Mouse (Mus musculus): Measurements from ENCODE around the gene Trip11. TPM values are rescaled to one million over a fixed set of nuclear protein-coding genes. Genes with fewer than 3 reads are reported as not detected.

The Trip11 gene
- polyA plus RNA-seq, 1 experiment from 2014 or later: 16.7 TPM

- Histone ChIP-seq H3K36me3 (ENCODE audit: control insufficient read depth, insufficient read depth, low read length) (no peaks in the 10 kb centered on the region), H3K9ac (ENCODE audit: low read length) (no peak overlapping the region), H3K4me1 (replicated peaks; ENCODE audit: control insufficient read depth, insufficient read depth, low read length) (peaks cover 3% of the 10 kb centered on the region; the same call in 1 of the 2 replicates), H3K27me3 (ENCODE audit: control insufficient read depth, insufficient read depth, low read length) (no peaks in the 10 kb centered on the region; the same call in none of the 2 replicates), H3K9me3 (ENCODE audit: control insufficient read depth, low read length) (no peaks in the 10 kb centered on the region), H3K4me3 (ENCODE audit: low read depth, low read length) (no peak overlapping the region), H3K27ac (ENCODE audit: low read depth, low read length) (no peak overlapping the region), H3K4me2 (ENCODE audit: low read depth, low read length, severe bottlenecking) (no peak overlapping the region)
- ATAC-seq (replicated peaks; ENCODE audit: low FRiP score): no peak
- WGBS: 96% methylated on average over 4 of the region's 4 CpGs
- no peak for DNase-seq (ENCODE audit: low spot score)
Measured at GRCm38 (mm10) chr12:101823161-101823560, 89.9 kb downstream of the Trip11 start.

GRCm38 (mm10) chr12:101821596-101821995, 91.5 kb downstream of the Trip11 start:
- no peak for DNase-seq (ENCODE audit: low spot score)
- no peaks in the 10 kb centered on the region; the same call in none of the 2 replicates for H3K27me3 ChIP-seq (ENCODE audit: control insufficient read depth, insufficient read depth, low read length)
- no peak overlapping the region for H3K4me2 ChIP-seq (ENCODE audit: low read depth, low read length, severe bottlenecking)
- 37% methylated on average over 3 of the region's 3 CpGs for WGBS
- no peak for ATAC-seq (replicated peaks; ENCODE audit: low FRiP score)
- no peaks in the 10 kb centered on the region for H3K9me3 ChIP-seq (ENCODE audit: control insufficient read depth, low read length)
- no peak overlapping the region for H3K4me3 ChIP-seq (ENCODE audit: low read depth, low read length)
- H3K36me3 ChIP-seq (ENCODE audit: control insufficient read depth, insufficient read depth, low read length): no peaks in the 10 kb centered on the region
- H3K9ac ChIP-seq (ENCODE audit: low read length): no peak overlapping the region
- no peak overlapping the region for H3K27ac ChIP-seq (ENCODE audit: low read depth, low read length)
- peaks cover 3% of the 10 kb centered on the region; the same call in 1 of the 2 replicates for H3K4me1 ChIP-seq (replicated peaks; ENCODE audit: control insufficient read depth, insufficient read depth, low read length)

GRCm38 (mm10) chr12:101819570-101819969, 93.5 kb downstream of the Trip11 start:
- H3K9me3 ChIP-seq (ENCODE audit: control insufficient read depth, low read length): no peaks in the 10 kb centered on the region
- no peak overlapping the region for H3K27ac ChIP-seq (ENCODE audit: low read depth, low read length)
- no peak for DNase-seq (ENCODE audit: low spot score)
- no peaks in the 10 kb centered on the region; the same call in none of the 2 replicates for H3K27me3 ChIP-seq (ENCODE audit: control insufficient read depth, insufficient read depth, low read length)
- peak; percentile 29 for ATAC-seq (replicated peaks; ENCODE audit: low FRiP score)
- peaks cover 3% of the 10 kb centered on the region; the same call in 1 of the 2 replicates for H3K4me1 ChIP-seq (replicated peaks; ENCODE audit: control insufficient read depth, insufficient read depth, low read length)
- 47% methylated on average over 9 of the region's 9 CpGs for WGBS
- peak overlapping the region; percentile 42; the same call in 1 of the 2 replicates for H3K4me3 ChIP-seq (ENCODE audit: low read depth, low read length)
- H3K9ac ChIP-seq (ENCODE audit: low read length): no peak overlapping the region
- H3K36me3 ChIP-seq (ENCODE audit: control insufficient read depth, insufficient read depth, low read length): no peaks in the 10 kb centered on the region
- H3K4me2 ChIP-seq (ENCODE audit: low read depth, low read length, severe bottlenecking): peak overlapping the region; percentile 88

GRCm38 (mm10) chr12:101818608-101819370, 94.3 kb downstream of the Trip11 start, which contains the start of gene Fbln5:
Gene Fbln5, minus strand, starts transcription at chr12:101819055.
- Histone ChIP-seq H3K4me2 (ENCODE audit: low read depth, low read length, severe bottlenecking) (peak within 1 kb of the TSS; percentile 88), H3K9ac (ENCODE audit: low read length) (peak within 1 kb of the TSS; percentile 44), H3K27me3 (ENCODE audit: control insufficient read depth, insufficient read depth, low read length) (no peaks in the 10 kb centered on the region; the same call in none of the 2 replicates), H3K9me3 (ENCODE audit: control insufficient read depth, low read length) (no peaks in the 10 kb centered on the region), H3K4me3 (ENCODE audit: low read depth, low read length) (peak within 1 kb of the TSS; percentile 42), H3K27ac (ENCODE audit: low read depth, low read length) (no peak within 1 kb of the TSS), H3K4me1 (replicated peaks; ENCODE audit: control insufficient read depth, insufficient read depth, low read length) (peaks cover 3% of the 10 kb centered on the region; the same call in 1 of the 2 replicates), H3K36me3 (ENCODE audit: control insufficient read depth, insufficient read depth, low read length) (no peaks in the 10 kb centered on the region)
- WGBS: 1% methylated on average over 46 of the region's 46 CpGs
- DNase-seq (ENCODE audit: low spot score) (peak; percentile 71), ATAC-seq (replicated peaks; ENCODE audit: low FRiP score) (peak; percentile 67)

GRCm38 (mm10) chr12:101818246-101818607, 94.8 kb downstream of the Trip11 start:
- DNase-seq (ENCODE audit: low spot score) (no peak), ATAC-seq (replicated peaks; ENCODE audit: low FRiP score) (0 out of 2 replicates have a peak, but pooled peaks have one; percentile 3)
- Histone ChIP-seq H3K4me2 (ENCODE audit: low read depth, low read length, severe bottlenecking) (peak overlapping the region; percentile 88; the same call in 1 of the 2 replicates), H3K4me1 (replicated peaks; ENCODE audit: control insufficient read depth, insufficient read depth, low read length) (peaks cover 3% of the 10 kb centered on the region; the same call in 1 of the 2 replicates), H3K36me3 (ENCODE audit: control insufficient read depth, insufficient read depth, low read length) (no peaks in the 10 kb centered on the region), H3K27me3 (ENCODE audit: control insufficient read depth, insufficient read depth, low read length) (no peaks in the 10 kb centered on the region; the same call in none of the 2 replicates), H3K9ac (ENCODE audit: low read length) (no peak overlapping the region), H3K4me3 (ENCODE audit: low read depth, low read length) (no peak overlapping the region; the same call in 1 of the 2 replicates), H3K9me3 (ENCODE audit: control insufficient read depth, low read length) (no peaks in the 10 kb centered on the region), H3K27ac (ENCODE audit: low read depth, low read length) (no peak overlapping the region)
- 30% methylated on average over 11 of the region's 11 CpGs for WGBS

GRCm38 (mm10) chr12:101816810-101817209, 96.3 kb downstream of the Trip11 start:
- ATAC-seq (replicated peaks; ENCODE audit: low FRiP score) (no peak), DNase-seq (ENCODE audit: low spot score) (no peak)
- no peaks in the 10 kb centered on the region for H3K36me3 ChIP-seq (ENCODE audit: control insufficient read depth, insufficient read depth, low read length)
- no peaks in the 10 kb centered on the region; the same call in none of the 2 replicates for H3K27me3 ChIP-seq (ENCODE audit: control insufficient read depth, insufficient read depth, low read length)
- 50% methylated on average over 5 of the region's 5 CpGs for WGBS
- H3K9me3 ChIP-seq (ENCODE audit: control insufficient read depth, low read length): no peaks in the 10 kb centered on the region
- peaks cover 3% of the 10 kb centered on the region; the same call in 1 of the 2 replicates for H3K4me1 ChIP-seq (replicated peaks; ENCODE audit: control insufficient read depth, insufficient read depth, low read length)
- H3K4me3 ChIP-seq (ENCODE audit: low read depth, low read length): no peak overlapping the region
- no peak overlapping the region for H3K9ac ChIP-seq (ENCODE audit: low read length)
- no peak overlapping the region for H3K27ac ChIP-seq (ENCODE audit: low read depth, low read length)
- no peak overlapping the region for H3K4me2 ChIP-seq (ENCODE audit: low read depth, low read length, severe bottlenecking)

GRCm38 (mm10) chr12:101815796-101816195, 97.3 kb downstream of the Trip11 start:
- 83% methylated on average over 6 of the region's 6 CpGs for WGBS
- Histone ChIP-seq H3K9me3 (ENCODE audit: control insufficient read depth, low read length) (no peaks in the 10 kb centered on the region), H3K36me3 (ENCODE audit: control insufficient read depth, insufficient read depth, low read length) (no peaks in the 10 kb centered on the region), H3K4me1 (replicated peaks; ENCODE audit: control insufficient read depth, insufficient read depth, low read length) (peaks cover 3% of the 10 kb centered on the region; the same call in 1 of the 2 replicates), H3K4me2 (ENCODE audit: low read depth, low read length, severe bottlenecking) (no peak overlapping the region), H3K27me3 (ENCODE audit: control insufficient read depth, insufficient read depth, low read length) (no peaks in the 10 kb centered on the region; the same call in none of the 2 replicates), H3K4me3 (ENCODE audit: low read depth, low read length) (no peak overlapping the region), H3K27ac (ENCODE audit: low read depth, low read length) (no peak overlapping the region), H3K9ac (ENCODE audit: low read length) (no peak overlapping the region)
- no peak for DNase-seq (ENCODE audit: low spot score)
- no peak for ATAC-seq (replicated peaks; ENCODE audit: low FRiP score)

- no peaks in the 10 kb centered on the region for H3K9me3 ChIP-seq (ENCODE audit: control insufficient read depth, low read length)
- H3K9ac ChIP-seq (ENCODE audit: low read length): no peak overlapping the region
- no peak for ATAC-seq (replicated peaks; ENCODE audit: low FRiP score)
- WGBS: 86% methylated on average over 2 of the region's 2 CpGs
- H3K36me3 ChIP-seq (ENCODE audit: control insufficient read depth, insufficient read depth, low read length): no peaks in the 10 kb centered on the region
- no peak overlapping the region for H3K27ac ChIP-seq (ENCODE audit: low read depth, low read length)
- H3K4me1 ChIP-seq (replicated peaks; ENCODE audit: control insufficient read depth, insufficient read depth, low read length): peaks cover 3% of the 10 kb centered on the region; the same call in 1 of the 2 replicates
- no peaks in the 10 kb centered on the region; the same call in 1 of the 2 replicates for H3K27me3 ChIP-seq (ENCODE audit: control insufficient read depth, insufficient read depth, low read length)
- no peak for DNase-seq (ENCODE audit: low spot score)
- no peak overlapping the region for H3K4me2 ChIP-seq (ENCODE audit: low read depth, low read length, severe bottlenecking)
- H3K4me3 ChIP-seq (ENCODE audit: low read depth, low read length): no peak overlapping the region
Measured at GRCm38 (mm10) chr12:101814423-101814822, 98.6 kb downstream of the Trip11 start.

Data from forebrain, embryonic 11.5 days (tissue).